ENCODE assay signal across 7 mouse cellular contexts in the genomic region with DNA sequence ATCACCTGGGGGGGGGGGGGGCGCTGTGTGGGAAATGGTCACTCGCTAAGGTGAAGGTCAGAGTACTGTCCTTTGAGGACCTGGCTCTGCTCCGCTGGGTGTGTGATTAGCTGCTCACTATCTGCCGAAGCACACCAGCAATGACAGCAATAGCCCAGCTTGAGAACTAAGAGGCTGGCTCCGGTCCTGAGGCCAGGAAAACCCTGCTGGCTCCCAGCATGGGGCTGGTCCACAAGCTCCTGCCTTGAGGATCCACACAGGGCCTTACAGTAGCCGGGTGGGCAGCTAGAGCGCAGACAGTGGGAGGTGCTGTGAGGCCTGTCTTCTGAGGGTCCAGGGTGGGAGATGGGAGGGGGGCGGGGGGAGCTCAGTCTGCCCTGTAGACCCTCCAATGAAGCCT.
DNase-seq lines count a peak whose midpoint lies in the region; ATAC-seq and TF ChIP-seq lines count a peak whose summit lies in the region.

No protein-coding gene starts in this region.

- 0 out of 2 replicates have a peak overlapping the region, but pooled peaks have one; percentile 23 for H3K9ac ChIP-seq in kidney, embryonic 14.5 days (ENCODE audit: low read depth, low read length)
- H3K9ac ChIP-seq in embryonic facial prominence, embryonic 15.5 days, result no peak overlapping the region
- H3K9ac ChIP-seq in hindbrain, postnatal 0 days (replicated peaks; ENCODE audit: low read length), result no peak overlapping the region

- peaks cover 36% of the 10 kb centered on the region; the same call in 1 of the 2 replicates for H3K4me1 ChIP-seq in kidney, embryonic 14.5 days (ENCODE audit: control insufficient read depth, insufficient read depth, low read length)
- H3K4me1 ChIP-seq in embryonic facial prominence, embryonic 15.5 days, result peaks cover 62% of the 10 kb centered on the region
- peaks cover 37% of the 10 kb centered on the region for H3K4me1 ChIP-seq in hindbrain, postnatal 0 days (ENCODE audit: insufficient read depth, low read length)
- H3K4me1 ChIP-seq in kidney, adult 2 months (ENCODE audit: control insufficient read depth, insufficient read depth, low read length), result no peaks in the 10 kb centered on the region

- no peak overlapping the region for H3K4me2 ChIP-seq in kidney, embryonic 14.5 days (replicated peaks; ENCODE audit: low read depth, low read length)
- no peak overlapping the region for H3K4me2 ChIP-seq in embryonic facial prominence, embryonic 15.5 days (replicated peaks)
- no peak overlapping the region for H3K4me2 ChIP-seq in hindbrain, postnatal 0 days (ENCODE audit: low read depth, low read length)

- H3K36me3 ChIP-seq in kidney, embryonic 14.5 days (ENCODE audit: control insufficient read depth, insufficient read depth, low read length), result no peaks in the 10 kb centered on the region
- no peaks in the 10 kb centered on the region for H3K36me3 ChIP-seq in embryonic facial prominence, embryonic 15.5 days
- H3K36me3 ChIP-seq in hindbrain, postnatal 0 days (ENCODE audit: insufficient read depth, low read length), result no peaks in the 10 kb centered on the region
- no peaks in the 10 kb centered on the region for H3K36me3 ChIP-seq in kidney, adult 2 months (ENCODE audit: control insufficient read depth, insufficient read depth, low read length)

- no peaks in the 10 kb centered on the region for H3K9me3 ChIP-seq in kidney, embryonic 14.5 days (ENCODE audit: control insufficient read depth, low read length)
- H3K9me3 ChIP-seq in embryonic facial prominence, embryonic 15.5 days (replicated peaks), result no peaks in the 10 kb centered on the region
- no peaks in the 10 kb centered on the region for H3K9me3 ChIP-seq in hindbrain, postnatal 0 days (ENCODE audit: low read length)

- DNase-seq in kidney, adult 8-10 months, result no peak
- peak; percentile 45 for DNase-seq in hindbrain, postnatal 0 days (ENCODE audit: low spot score)
- peak; percentile 34 for DNase-seq in retina, postnatal 1 day
- no peak for DNase-seq in thymus, postnatal 10 days (ENCODE audit: low spot score in 2 of 2)
- no peak for DNase-seq in kidney, adult 2 months

- no peaks in the 10 kb centered on the region for H3K27me3 ChIP-seq in kidney, embryonic 14.5 days (ENCODE audit: control insufficient read depth, insufficient read depth, low read length)
- H3K27me3 ChIP-seq in embryonic facial prominence, embryonic 15.5 days, result no peaks in the 10 kb centered on the region
- no peaks in the 10 kb centered on the region for H3K27me3 ChIP-seq in hindbrain, postnatal 0 days (ENCODE audit: insufficient read depth, low read length)
- no peaks in the 10 kb centered on the region for H3K27me3 ChIP-seq in kidney, adult 2 months (replicated peaks; ENCODE audit: control insufficient read depth, insufficient read depth, low read length)

- ATAC-seq in kidney, embryonic 14.5 days (ENCODE audit: low FRiP score, low TSS enrichment), result no peak
- no peak for ATAC-seq in embryonic facial prominence, embryonic 15.5 days (ENCODE audit: insufficient number of reproducible peaks, low FRiP score, low TSS enrichment, low read depth)
- no peak for ATAC-seq in hindbrain, postnatal 0 days

- no peak overlapping the region for H3K27ac ChIP-seq in kidney, embryonic 14.5 days (ENCODE audit: low read depth, low read length)
- H3K27ac ChIP-seq in embryonic facial prominence, embryonic 15.5 days (replicated peaks), result peak overlapping the region; percentile 39; the same call in 1 of the 2 replicates
- peak overlapping the region; percentile 76 for H3K27ac ChIP-seq in hindbrain, postnatal 0 days
- H3K27ac ChIP-seq in kidney, adult 2 months (ENCODE audit: insufficient read depth, low read depth, low read length), result no peak overlapping the region

- TF ChIP-seq POLR2A in kidney, adult 2 months (IDR thresholded peaks at IDR 0.05; ENCODE audit: low read depth, low read length), result no peak

- H3K4me3 ChIP-seq in kidney, embryonic 14.5 days (ENCODE audit: low read length), result no peak overlapping the region
- H3K4me3 ChIP-seq in embryonic facial prominence, embryonic 15.5 days (replicated peaks), result no peak overlapping the region
- no peak overlapping the region for H3K4me3 ChIP-seq in hindbrain, postnatal 0 days (ENCODE audit: low read length)
- H3K4me3 ChIP-seq in kidney, adult 2 months (ENCODE audit: insufficient read depth, low read depth, low read length), result no peak overlapping the region

- 48% methylated on average over 8 of the region's 8 CpGs for WGBS in kidney, embryonic 14.5 days
- WGBS in embryonic facial prominence, embryonic 15.5 days, result 59% methylated on average over 8 of the region's 8 CpGs
- WGBS in hindbrain, postnatal 0 days, result 32% methylated on average over 8 of the region's 8 CpGs
- WGBS in kidney, adult 2 months, result 66% methylated on average over 8 of the region's 8 CpGs

- TF ChIP-seq CTCF in hindbrain, postnatal 0 days (IDR thresholded peaks at IDR 0.05; ENCODE audit: low read depth), result no peak
- TF ChIP-seq CTCF in kidney, adult 2 months (conservative IDR thresholded peaks at IDR 0.05; ENCODE audit: insufficient read depth, insufficient read length, low read depth, low read length), result no peak

Comparison
In these comparisons a context has a peak if more than half of its experiments do, and no peak if none do; other contexts are left out.
1. H3K27ac ChIP-seq: peak in embryonic facial prominence, embryonic 15.5 days (single experiment) and hindbrain, postnatal 0 days (single experiment); none in kidney, embryonic 14.5 days (single experiment) and kidney, adult 2 months (single experiment).
2. DNase-seq: peak in hindbrain, postnatal 0 days (single experiment) and retina, postnatal 1 day (single experiment); none in kidney, adult 8-10 months (0 of 2), thymus, postnatal 10 days (0 of 2) and kidney, adult 2 months (single experiment).